Mouse (Mus musculus) heart, postnatal 0 days (tissue): ENCODE measurements around the gene Cnga2.

Experiments used
- CTCF ChIP-seq: IDR thresholded peaks from 2 replicates; pipeline ENCODE4 v1.5.1; 2016; ENCODE audit warnings: antibody characterized with exemption, control low read depth, low read depth
- EP300 ChIP-seq: IDR thresholded peaks from 2 replicates; pipeline ENCODE4 v1.6.1; 2016; ENCODE audit warnings: antibody characterized with exemption, low read depth

DNA sequence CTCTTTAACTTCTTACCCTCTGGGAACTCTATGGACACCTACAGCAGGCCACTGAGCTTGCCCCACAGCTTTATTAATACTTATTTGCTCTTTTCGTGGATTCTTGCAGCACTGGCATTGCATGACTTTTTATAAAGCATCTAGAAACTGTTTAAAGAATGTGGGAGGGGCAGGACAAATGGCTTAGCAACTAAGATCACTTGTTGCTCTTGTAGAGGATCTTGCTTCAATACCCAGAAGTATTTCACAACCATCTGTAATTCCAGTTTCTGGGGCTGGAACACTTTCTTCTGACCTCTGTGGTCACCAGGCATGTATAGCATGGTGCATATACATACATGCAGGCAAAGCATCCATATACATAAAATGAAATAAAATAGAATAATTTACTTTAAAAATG is 4.3 kb downstream of the Cnga2 start:
- no peak for TF ChIP-seq CTCF
- no peak for TF ChIP-seq EP300
